Mouse (Mus musculus) adrenal gland (tissue): ENCODE data around the gene Elmo1.

Experiments
- intact Hi-C: fragments of 180-260 bp; cut with DNase I; formaldehyde crosslinking; loops from one replicate; pipeline ENCODE4 v1.15.1; 2025

The Elmo1 gene

GRCm38 (mm10) chr13:20365828-20366593 is 275.6 kb downstream of the Elmo1 start:
- intact Hi-C loops, result no loop called here

- intact Hi-C loops, result no loop called here
Measured at GRCm38 (mm10) chr13:20370036-20370802, 279.8 kb downstream of the Elmo1 start.

- intact Hi-C loops, result no loop called here
Measured at GRCm38 (mm10) chr13:20371501-20371900, 281.1 kb downstream of the Elmo1 start.

- intact Hi-C loops, result no loop called here
Measured at GRCm38 (mm10) chr13:20372335-20372734, 281.9 kb downstream of the Elmo1 start.

GRCm38 (mm10) chr13:20378869-20379268 is 288.5 kb downstream of the Elmo1 start:
- intact Hi-C loops, result no loop called here

- intact Hi-C loops, result no loop called here
Measured at GRCm38 (mm10) chr13:20383875-20384274, 293.5 kb downstream of the Elmo1 start.

- intact Hi-C loops, result no loop called here
Measured at GRCm38 (mm10) chr13:20384846-20385245, 294.4 kb downstream of the Elmo1 start.

- intact Hi-C loops, result no loop called here
Measured at GRCm38 (mm10) chr13:20385423-20385822, 295.0 kb downstream of the Elmo1 start.

- intact Hi-C loops, result no loop called here
Measured at GRCm38 (mm10) chr13:20386462-20387141, 296.2 kb downstream of the Elmo1 start.

GRCm38 (mm10) chr13:20392824-20393598 is 302.6 kb downstream of the Elmo1 start:
- intact Hi-C loops, result no loop called here

- intact Hi-C loops, result no loop called here
Measured at GRCm38 (mm10) chr13:20397744-20398143, 307.3 kb downstream of the Elmo1 start.

GRCm38 (mm10) chr13:20398311-20398710 is 307.9 kb downstream of the Elmo1 start:
- intact Hi-C loops, result no loop called here

GRCm38 (mm10) chr13:20404530-20404929 is 314.1 kb downstream of the Elmo1 start:
- intact Hi-C loops, result no loop called here

- intact Hi-C loops, result no loop called here
Measured at GRCm38 (mm10) chr13:20406470-20407213, 316.2 kb downstream of the Elmo1 start.

GRCm38 (mm10) chr13:20410306-20411101 is 320.1 kb downstream of the Elmo1 start:
- intact Hi-C loops, result no loop called here

GRCm38 (mm10) chr13:20416691-20417660 is 326.6 kb downstream of the Elmo1 start:
- intact Hi-C loops, result no loop called here

- intact Hi-C loops, result no loop called here
Measured at GRCm38 (mm10) chr13:20430998-20431397, 340.6 kb downstream of the Elmo1 start.

GRCm38 (mm10) chr13:20433221-20433858 is 342.9 kb downstream of the Elmo1 start:
- intact Hi-C loops, result no loop called here
